Mouse (Mus musculus) heart, adult 2 months (tissue): ENCODE results near the gene Vwa8. TPM values are rescaled to one million over a fixed set of nuclear protein-coding genes. Genes with fewer than 3 reads are reported as not detected.

Experiments used
- DNase-seq, 2 experiments: peaks; one replicate each; pipeline ENCODE4 v3.0.0; 2021
- H3K27ac ChIP-seq: fragments of 200-600 bp; 2 replicates; pipeline ENCODE4 v1.8.1; 2022
- H3K27me3 ChIP-seq: fragments of 200-500 bp; 2 replicates; pipeline ENCODE4 v1.6.1; 2012; ENCODE audit warnings: mild to moderate bottlenecking, low read length, inconsistent platforms, mixed read lengths; ENCODE audit not compliant: control insufficient read depth, insufficient read depth
- H3K36me3 ChIP-seq: fragments of 200-500 bp; 2 replicates; pipeline ENCODE4 v1.6.1; 2012; ENCODE audit warnings: low read length, inconsistent platforms; ENCODE audit not compliant: control insufficient read depth, insufficient read depth
- H3K4me1 ChIP-seq: fragments of 200-500 bp; 2 replicates; pipeline ENCODE4 v1.6.1; 2011; ENCODE audit warnings: low read length; ENCODE audit not compliant: control insufficient read depth, insufficient read depth
- H3K4me3 ChIP-seq: fragments of 200-600 bp; 2 replicates; pipeline ENCODE4 v1.8.1; 2022
- H3K79me2 ChIP-seq: fragments of 200-500 bp; replicated peaks from 2 replicates; pipeline ENCODE4 v1.6.1; 2012; ENCODE audit warnings: mild to moderate bottlenecking, inconsistent platforms, low read length, moderate library complexity, mixed read lengths; ENCODE audit not compliant: control insufficient read depth, insufficient read depth
- H3K9ac ChIP-seq: fragments of 200-500 bp; 2 replicates; pipeline ENCODE4 v1.6.1; 2012; ENCODE audit warnings: low read depth, mild to moderate bottlenecking, control low read depth, inconsistent platforms, low read length, mixed read lengths
- CTCF ChIP-seq: fragments of 200-600 bp; IDR thresholded peaks from 2 replicates; pipeline ENCODE4 v1.8.1; 2022; ENCODE audit warnings: antibody characterized with exemption, mild to moderate bottlenecking, moderate library complexity
- EP300 ChIP-seq: fragments of 200-500 bp; IDR thresholded peaks from 2 replicates; pipeline ENCODE4 v1.6.1; 2011; ENCODE audit warnings: low read depth, low read length, control low read depth; ENCODE audit not compliant: insufficient read depth
- POLR2A ChIP-seq: fragments of 200-500 bp; IDR thresholded peaks from 2 replicates; pipeline ENCODE4 v1.6.1; 2011; ENCODE audit warnings: mild to moderate bottlenecking, low read depth, low read length, control low read depth; ENCODE audit not compliant: insufficient read depth
- WGBS: fragments of 180-500 bp; shearing (Covaris S2); methylation state at CpG from one replicate; pipeline ENCODE4 v1.1.7; 2018; 5-methylcytosine and 5-hydroxymethylcytosine counted together
- intact Hi-C: fragments of 180-260 bp; cut with DNase I; formaldehyde crosslinking; loops from one replicate; pipeline ENCODE4 v1.15.1; 2025
- polyA plus RNA-seq: library from polyadenylated mRNA; depleted of rRNA; stranded (reverse); fragments of >200 nt; gene quantifications from 2 replicates; pipeline ENCODE4 v1.2.3, GENCODE M21; 2012
- total RNA-seq, 2 experiments: library from RNA; stranded (reverse); gene quantifications; 2 replicates each; pipeline ENCODE4 v1.2.3; 2021

The Vwa8 gene
- total and polyA plus RNA-seq, 3 experiments = 58.8 to 177 (median 150) TPM

GRCm38 (mm10) chr14:79123466-79123865 lies 274.6 kb downstream of the Vwa8 start:
- Histone ChIP-seq H3K4me1 (peaks cover 4% of the 10 kb centered on the region), H3K27ac (no peak overlapping the region), H3K36me3 (no peaks in the 10 kb centered on the region; the same call in 1 of the 2 replicates), H3K4me3 (no peak overlapping the region), H3K79me2 (no peaks in the 10 kb centered on the region), H3K9ac (no peak overlapping the region), H3K27me3 (no peaks in the 10 kb centered on the region)
- intact Hi-C loops = loop anchor here (5.0 kb wide), 2 partner anchors 149 to 344 kb away; no protein-coding TSS in a partner anchor
- no peak for TF ChIP-seq CTCF
- no peak for TF ChIP-seq POLR2A
- TF ChIP-seq EP300 = no peak
- 68% methylated on average over 8 of the region's 8 CpGs for WGBS
- DNase-seq = no peak

- Histone ChIP-seq H3K36me3 (no peaks in the 10 kb centered on the region; the same call in 1 of the 2 replicates), H3K27me3 (no peaks in the 10 kb centered on the region), H3K79me2 (no peaks in the 10 kb centered on the region), H3K27ac (peak overlapping the region; percentile 6; the same call in 1 of the 2 replicates), H3K4me3 (no peak overlapping the region), H3K4me1 (peaks cover 2% of the 10 kb centered on the region), H3K9ac (no peak overlapping the region)
- DNase-seq = peak in 1 of 2 experiments; percentile 43
- no peak for TF ChIP-seq POLR2A
- TF ChIP-seq CTCF = peak; percentile 89
- 48% methylated on average over 5 of the region's 5 CpGs for WGBS
- intact Hi-C loops = loop anchor here (2.0 to 5.0 kb wide), 4 partner anchors 102 to 343 kb away; no protein-coding TSS in a partner anchor
Measured at GRCm38 (mm10) chr14:79124643-79125042, 275.8 kb downstream of the Vwa8 start.

- no peaks in the 10 kb centered on the region for H3K27me3 ChIP-seq
Measured at GRCm38 (mm10) chr14:79126176-79126575, 277.3 kb downstream of the Vwa8 start.

GRCm38 (mm10) chr14:79134891-79135334 lies 286.1 kb downstream of the Vwa8 start:
- intact Hi-C loops = loop anchor here (2.0 kb wide), 1 partner anchor 46 kb away; no protein-coding TSS in a partner anchor
- peaks cover 6% of the 10 kb centered on the region for H3K4me1 ChIP-seq
- H3K36me3 ChIP-seq = peaks cover 7% of the 10 kb centered on the region; the same call in 1 of the 2 replicates
- no peak overlapping the region for H3K4me3 ChIP-seq
- TF ChIP-seq CTCF = peak; percentile 69
- no peak for TF ChIP-seq POLR2A
- no peak for TF ChIP-seq EP300
- no peaks in the 10 kb centered on the region for H3K27me3 ChIP-seq
- 35% methylated on average over 7 of the region's 7 CpGs for WGBS
- DNase-seq = no peak
- H3K79me2 ChIP-seq = no peaks in the 10 kb centered on the region
- H3K27ac ChIP-seq = no peak overlapping the region
- no peak overlapping the region for H3K9ac ChIP-seq

More at GRCm38 (mm10) chr14:79126176-79126575, 277.3 kb downstream of the Vwa8 start:
- Histone ChIP-seq H3K9ac (no peak overlapping the region), H3K27ac (no peak overlapping the region; the same call in 1 of the 2 replicates), H3K36me3 (no peaks in the 10 kb centered on the region; the same call in 1 of the 2 replicates), H3K79me2 (no peaks in the 10 kb centered on the region), H3K4me1 (peaks cover 2% of the 10 kb centered on the region), H3K4me3 (no peak overlapping the region)
- WGBS = 76% methylated on average over 5 of the region's 5 CpGs
- intact Hi-C loops = no loop called here
- no peak for DNase-seq
- no peak for TF ChIP-seq POLR2A
- TF ChIP-seq CTCF = no peak
- TF ChIP-seq EP300 = no peak

GRCm38 (mm10) chr14:79135441-79135840 lies 286.6 kb downstream of the Vwa8 start:
- peaks cover 9% of the 10 kb centered on the region; the same call in 1 of the 2 replicates for H3K36me3 ChIP-seq
- H3K4me3 ChIP-seq = no peak overlapping the region
- no peak overlapping the region for H3K9ac ChIP-seq
- DNase-seq = no peak
- peaks cover 7% of the 10 kb centered on the region for H3K4me1 ChIP-seq
- H3K27me3 ChIP-seq = no peaks in the 10 kb centered on the region
- intact Hi-C loops = loop anchor here (2.0 kb wide), 1 partner anchor 45 kb away; no protein-coding TSS in a partner anchor
- 80% methylated on average over 7 of the region's 7 CpGs for WGBS
- H3K27ac ChIP-seq = no peak overlapping the region
- no peak for TF ChIP-seq CTCF
- TF ChIP-seq POLR2A = no peak
- no peak for TF ChIP-seq EP300
- no peaks in the 10 kb centered on the region for H3K79me2 ChIP-seq

GRCm38 (mm10) chr14:79136585-79136984 lies 287.7 kb downstream of the Vwa8 start:
- intact Hi-C loops = no loop called here
- 93% methylated on average over 3 of the region's 3 CpGs for WGBS

More at GRCm38 (mm10) chr14:79136585-79136984, 287.7 kb downstream of the Vwa8 start:
- Histone ChIP-seq H3K4me3 (no peak overlapping the region), H3K27me3 (no peaks in the 10 kb centered on the region), H3K9ac (no peak overlapping the region), H3K79me2 (no peaks in the 10 kb centered on the region), H3K36me3 (peaks cover 9% of the 10 kb centered on the region; the same call in 1 of the 2 replicates), H3K27ac (no peak overlapping the region), H3K4me1 (peaks cover 14% of the 10 kb centered on the region)
- DNase-seq = no peak
- TF ChIP-seq EP300 (no peak), POLR2A (no peak), CTCF (no peak)
